Mouse (Mus musculus) hindbrain, embryonic 11.5 days (tissue): ENCODE measurements around the gene G6pc3. TPM values are rescaled to one million over a fixed set of nuclear protein-coding genes. Genes with fewer than 3 reads are reported as not detected.
"Not testable (repeated sequence)": the region's sequence is repeated elsewhere in the genome, so short reads cannot be mapped to it uniquely, and the experiment has no call there.

ENCODE experiments used
- ATAC-seq: fragments of 200-750 bp; cut with Nextera tagmentation; 2 replicates; pipeline ENCODE4 v1.8.0; 2017; ENCODE audit warnings: mild to moderate bottlenecking, moderate TSS enrichment, moderate library complexity; ENCODE audit not compliant: low FRiP score
- DNase-seq: peaks from one replicate; pipeline ENCODE4 v3.0.0-alpha.2; 2015; ENCODE audit warnings: low spot score
- H3K27ac ChIP-seq: fragments of 300-500 bp; sonication (generic); 2 replicates; pipeline ENCODE4 v1.5.1; 2014; ENCODE audit warnings: mild to moderate bottlenecking, low read depth, low read length
- H3K27me3 ChIP-seq: fragments of 300-500 bp; sonication (generic); 2 replicates; pipeline ENCODE4 v1.6.1; 2014; ENCODE audit warnings: mild to moderate bottlenecking, low read length, moderate library complexity, mixed read lengths; ENCODE audit not compliant: control insufficient read depth, insufficient read depth
- H3K36me3 ChIP-seq: fragments of 300-500 bp; sonication (generic); 2 replicates; pipeline ENCODE4 v1.6.1; 2014; ENCODE audit warnings: mild to moderate bottlenecking, low read length, moderate library complexity, mixed read lengths; ENCODE audit not compliant: control insufficient read depth, insufficient read depth
- H3K4me1 ChIP-seq: fragments of 300-500 bp; sonication (generic); replicated peaks from 2 replicates; pipeline ENCODE4 v1.6.1; 2014; ENCODE audit warnings: low read length, mixed read lengths; ENCODE audit not compliant: control insufficient read depth, insufficient read depth
- H3K4me2 ChIP-seq: fragments of 300-500 bp; sonication (generic); replicated peaks from 2 replicates; pipeline ENCODE4 v1.6.1; 2014; ENCODE audit warnings: mild to moderate bottlenecking, low read depth, low read length
- H3K4me3 ChIP-seq: fragments of 300-500 bp; sonication (generic); 2 replicates; pipeline ENCODE4 v1.5.1; 2014; ENCODE audit warnings: low read depth, low read length
- H3K9ac ChIP-seq: fragments of 300-500 bp; sonication (generic); 2 replicates; pipeline ENCODE4 v1.6.1; 2014; ENCODE audit warnings: low read depth, low read length
- H3K9me3 ChIP-seq: fragments of 300-500 bp; sonication (generic); 2 replicates; pipeline ENCODE4 v1.6.1; 2016; ENCODE audit warnings: low read length; ENCODE audit not compliant: control insufficient read depth
- WGBS: fragments of 180-500 bp; shearing (Covaris S2); extraction: QIAGEN DNeasy Blood & Tissue Kit; methylation state at CpG from one replicate; pipeline ENCODE4 v1.1.7; 2014; 5-methylcytosine and 5-hydroxymethylcytosine counted together
- polyA plus RNA-seq: library from polyadenylated mRNA; unstranded; fragments of >200 nt; fragmentation: Nextera tagmentation; extraction: Ambion mirVana; gene quantifications from 2 replicates; pipeline ENCODE4 v1.2.1, GENCODE M21; 2014

G6pc3 gene
- polyA plus RNA-seq, 1 experiment from 2014 or later = 31.9 TPM

DNA sequence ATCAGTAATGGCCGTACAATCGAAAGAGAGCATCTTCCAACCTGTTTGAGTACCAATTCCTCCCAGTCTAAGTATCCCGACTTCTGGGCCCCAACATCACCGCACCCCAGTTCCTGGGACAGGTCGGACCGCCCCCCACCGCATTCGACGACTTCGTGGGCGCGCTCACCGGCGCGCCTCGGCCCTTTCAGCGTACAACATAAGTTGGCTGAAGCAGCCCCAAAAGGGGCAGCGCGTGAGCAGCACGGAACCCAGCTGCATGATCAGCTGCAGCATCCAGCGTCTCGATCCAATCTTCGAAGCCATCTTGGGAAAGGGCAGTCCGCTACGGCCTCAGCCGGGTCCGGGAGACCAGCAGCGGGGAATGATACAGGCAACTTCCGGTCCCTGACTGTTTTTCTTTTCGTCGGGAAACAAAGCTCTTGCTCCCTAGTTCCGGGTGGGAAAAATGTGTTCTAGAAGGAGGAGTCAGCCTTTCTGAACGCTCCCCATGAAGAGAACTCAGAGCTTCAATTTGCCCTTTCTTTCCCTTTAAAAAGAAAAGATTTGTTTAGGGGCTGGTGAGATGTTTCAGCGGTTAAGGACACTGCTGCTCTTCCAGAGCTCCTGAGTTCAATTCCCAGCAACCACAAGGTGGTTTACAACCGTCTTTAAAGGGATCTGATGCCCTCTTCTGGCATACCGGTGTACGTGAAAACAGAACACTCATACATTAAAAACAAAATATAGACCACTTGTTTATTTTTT, 33.2 kb upstream of the G6pc3 start, which contains the start of gene Tmem101:
Tmem101 (minus strand) TSS at position 366 of the 747 bp plus-strand sequence.
- DNase-seq = peak; percentile 92
- Histone ChIP-seq H3K9me3 (no peaks in the 10 kb centered on the region), H3K4me3 (peak within 1 kb of the TSS; percentile 71), H3K9ac (peak within 1 kb of the TSS; percentile 70), H3K4me2 (peak within 1 kb of the TSS; percentile 70), H3K4me1 (no peaks in the 10 kb centered on the region), H3K27ac (0 out of 2 replicates have a peak within 1 kb of the TSS, but pooled peaks have one; percentile 40), H3K27me3 (no peaks in the 10 kb centered on the region), H3K36me3 (no peaks in the 10 kb centered on the region)
- under 1% methylated on average over 37 of the region's 37 CpGs for WGBS
- peak; percentile 84 for ATAC-seq

DNA sequence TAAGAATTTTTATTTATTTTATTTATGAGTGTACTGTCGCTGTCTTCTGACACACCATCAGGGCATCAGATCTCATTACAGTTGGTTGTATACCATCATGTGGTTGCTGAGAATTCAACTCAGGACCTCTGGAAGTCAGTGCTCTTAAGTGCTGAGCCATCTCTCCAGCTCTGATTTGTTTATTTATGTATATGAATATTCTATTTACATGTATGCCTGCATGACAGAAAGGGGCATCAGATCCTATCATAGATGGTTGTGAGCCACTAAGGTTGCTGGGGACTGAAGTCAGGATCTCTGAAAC, 32.7 kb upstream of the G6pc3 start:
- no peaks in the 10 kb centered on the region for H3K4me1 ChIP-seq
- H3K27me3 ChIP-seq = no peaks in the 10 kb centered on the region
- H3K9me3 ChIP-seq = no peaks in the 10 kb centered on the region
- WGBS = 8% methylated on average over 1 of the region's 1 CpGs
- H3K36me3 ChIP-seq = no peaks in the 10 kb centered on the region
- no peak overlapping the region for H3K4me3 ChIP-seq
- no peak overlapping the region for H3K9ac ChIP-seq
- ATAC-seq (no peak; the same call in 1 of the 2 replicates), DNase-seq (no peak)
- no peak overlapping the region for H3K27ac ChIP-seq
- no peak overlapping the region for H3K4me2 ChIP-seq

DNA sequence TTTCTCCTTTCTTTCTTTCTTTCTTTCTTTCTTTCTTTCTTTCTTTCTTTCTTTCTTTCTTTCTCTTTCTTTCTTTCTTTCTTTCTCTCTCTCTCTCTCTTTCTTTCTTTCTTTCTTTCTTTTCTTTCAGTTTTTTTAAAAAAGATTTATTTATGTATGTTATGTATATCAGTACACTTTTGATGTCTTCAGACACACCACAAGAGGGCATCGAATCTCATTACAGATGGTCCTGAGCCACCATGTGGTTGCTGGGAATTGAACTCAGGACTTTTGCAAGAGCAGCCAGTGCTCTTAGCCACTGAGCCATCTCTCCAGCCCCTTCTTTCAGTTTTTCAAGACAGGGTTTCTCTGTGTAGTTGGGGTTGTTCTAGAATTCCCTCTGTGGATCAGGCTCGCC, 31.4 kb upstream of the G6pc3 start:
- 86% methylated on average over 2 of the region's 2 CpGs for WGBS

DNA sequence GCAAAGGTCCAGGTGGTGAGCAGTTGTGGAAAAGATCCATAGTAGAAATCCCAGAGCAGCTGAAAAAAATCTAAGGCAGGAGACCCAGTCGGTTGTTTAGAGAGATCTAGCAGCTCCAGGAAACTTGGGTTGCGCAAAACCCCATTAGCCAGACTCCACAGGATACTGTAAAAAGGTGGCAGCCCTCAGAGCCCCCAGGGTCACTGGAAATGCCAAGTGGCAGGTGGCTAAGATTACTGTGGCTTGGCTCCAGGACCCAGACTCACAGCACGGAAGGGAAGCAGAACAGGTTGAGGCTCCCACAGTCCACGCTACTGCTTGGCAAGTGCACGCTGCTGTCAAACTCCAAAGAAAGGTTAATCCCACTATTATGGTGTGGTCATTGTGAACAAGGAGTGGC, 29.6 kb upstream of the G6pc3 start:
- DNase-seq (no peak), ATAC-seq (no peak)
- H3K27ac ChIP-seq = no peak overlapping the region
- no peak overlapping the region for H3K4me2 ChIP-seq
- WGBS = 81% methylated on average over 5 of the region's 5 CpGs
- H3K27me3 ChIP-seq = no peaks in the 10 kb centered on the region
- H3K4me1 ChIP-seq = no peaks in the 10 kb centered on the region
- H3K9me3 ChIP-seq = no peaks in the 10 kb centered on the region
- H3K9ac ChIP-seq = no peak overlapping the region
- 0 out of 2 replicates have a peak, but pooled peaks cover 2% of the 10 kb centered on the region for H3K36me3 ChIP-seq
- no peak overlapping the region for H3K4me3 ChIP-seq

More for the DNA sequence above, 31.4 kb upstream of the G6pc3 start:
- ATAC-seq, H3K27ac ChIP-seq, H3K4me1 ChIP-seq, H3K4me2 ChIP-seq, H3K4me3 ChIP-seq, H3K27me3 ChIP-seq, H3K9me3 ChIP-seq, H3K36me3 ChIP-seq, H3K9ac ChIP-seq, DNase-seq: not testable (repeated sequence)

DNA sequence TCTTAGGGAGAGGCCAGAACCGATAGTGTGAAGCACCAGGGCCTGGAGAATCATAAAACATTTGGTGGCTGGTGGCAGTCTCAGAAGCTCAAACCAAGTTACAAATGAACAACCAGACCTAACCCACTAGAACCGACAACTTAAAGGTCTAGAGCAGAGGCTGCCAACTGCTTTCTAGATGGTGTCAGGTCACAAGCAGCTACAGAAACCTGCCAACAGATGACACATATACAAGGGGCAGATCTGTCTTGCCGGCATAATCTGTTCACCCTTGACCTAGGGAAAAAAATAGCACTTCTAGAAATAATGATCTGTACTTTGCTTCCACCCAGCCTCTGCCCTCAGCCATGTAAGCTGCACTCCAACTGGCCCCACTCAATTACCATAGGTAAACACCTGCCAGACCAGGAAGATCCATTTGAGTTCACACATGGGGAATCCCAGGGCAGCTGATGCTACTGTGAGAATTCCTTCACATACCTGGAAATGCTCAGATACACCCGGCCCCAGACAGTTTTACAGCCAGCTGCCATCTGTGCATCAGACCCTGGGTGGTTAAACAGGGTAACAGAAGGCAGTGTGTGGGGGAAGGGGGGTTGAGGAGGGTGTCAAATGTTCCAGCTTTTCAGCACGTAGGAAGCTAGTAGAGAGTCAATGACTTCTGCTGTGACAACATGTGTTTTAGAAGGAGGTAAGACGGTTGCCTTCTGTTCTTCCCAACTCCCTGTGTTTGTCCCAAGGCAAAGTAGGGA, 23.3 kb upstream of the G6pc3 start:
- Histone ChIP-seq H3K27ac (no peak overlapping the region), H3K27me3 (no peaks in the 10 kb centered on the region), H3K4me2 (no peak overlapping the region), H3K4me3 (no peak overlapping the region), H3K9ac (no peak overlapping the region), H3K36me3 (peaks cover 12% of the 10 kb centered on the region; the same call in 1 of the 2 replicates), H3K9me3 (no peaks in the 10 kb centered on the region), H3K4me1 (no peaks in the 10 kb centered on the region)
- DNase-seq (no peak), ATAC-seq (no peak)
- WGBS = 79% methylated on average over 6 of the region's 6 CpGs

DNA sequence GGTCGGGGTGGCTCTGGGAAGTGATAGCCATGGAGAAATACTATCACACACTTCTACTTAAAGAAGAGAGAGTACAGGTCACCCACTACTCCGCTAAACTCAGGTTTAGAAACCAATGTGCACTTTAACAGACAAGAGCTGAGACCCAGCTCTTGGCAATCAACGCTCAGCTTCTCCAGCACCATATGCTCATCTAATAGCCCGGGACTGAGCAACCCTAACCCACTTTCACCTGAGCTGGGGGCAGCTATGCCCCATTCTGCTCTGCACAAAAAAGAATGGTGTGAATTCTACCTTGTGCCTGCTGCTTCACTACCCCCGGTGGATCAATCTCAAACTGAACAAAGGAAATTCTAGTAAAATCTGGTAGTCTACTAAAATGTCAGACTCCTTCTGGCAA, 21.9 kb upstream of the G6pc3 start:
- no peak overlapping the region for H3K4me3 ChIP-seq
- WGBS = 95% methylated on average over 5 of the region's 5 CpGs
- no peaks in the 10 kb centered on the region for H3K4me1 ChIP-seq
- H3K9me3 ChIP-seq = no peaks in the 10 kb centered on the region
- no peak for DNase-seq
- no peak overlapping the region for H3K27ac ChIP-seq
- no peaks in the 10 kb centered on the region for H3K27me3 ChIP-seq
- H3K4me2 ChIP-seq = no peak overlapping the region
- ATAC-seq = no peak
- peaks cover 12% of the 10 kb centered on the region; the same call in 1 of the 2 replicates for H3K36me3 ChIP-seq
- H3K9ac ChIP-seq = no peak overlapping the region

DNA sequence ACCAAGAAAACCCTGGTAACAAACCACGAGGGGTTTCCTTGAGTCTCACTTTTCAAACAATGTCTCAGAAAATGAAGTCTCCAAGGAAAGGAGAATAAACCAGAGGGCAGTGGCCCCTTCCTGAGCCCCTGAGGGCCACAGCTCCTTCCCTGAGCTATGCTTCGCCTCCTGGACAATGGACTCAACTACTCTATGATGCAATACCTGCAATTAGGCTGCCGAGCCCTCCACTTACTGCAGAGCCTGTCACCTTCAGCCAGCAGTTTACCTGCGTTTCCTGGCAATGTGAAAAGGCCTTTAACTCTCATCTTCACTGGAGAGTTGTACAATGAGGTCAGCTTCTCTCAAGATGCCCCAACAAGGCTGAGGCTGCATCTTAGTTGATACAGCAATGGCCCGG, 20.7 kb upstream of the G6pc3 start:
- Histone ChIP-seq H3K4me3 (no peak overlapping the region), H3K27ac (no peak overlapping the region), H3K9ac (no peak overlapping the region), H3K27me3 (no peaks in the 10 kb centered on the region), H3K9me3 (no peaks in the 10 kb centered on the region), H3K4me1 (no peaks in the 10 kb centered on the region), H3K36me3 (peaks cover 10% of the 10 kb centered on the region; the same call in 1 of the 2 replicates), H3K4me2 (no peak overlapping the region)
- ATAC-seq (no peak), DNase-seq (no peak)
- 90% methylated on average over 5 of the region's 5 CpGs for WGBS

DNA sequence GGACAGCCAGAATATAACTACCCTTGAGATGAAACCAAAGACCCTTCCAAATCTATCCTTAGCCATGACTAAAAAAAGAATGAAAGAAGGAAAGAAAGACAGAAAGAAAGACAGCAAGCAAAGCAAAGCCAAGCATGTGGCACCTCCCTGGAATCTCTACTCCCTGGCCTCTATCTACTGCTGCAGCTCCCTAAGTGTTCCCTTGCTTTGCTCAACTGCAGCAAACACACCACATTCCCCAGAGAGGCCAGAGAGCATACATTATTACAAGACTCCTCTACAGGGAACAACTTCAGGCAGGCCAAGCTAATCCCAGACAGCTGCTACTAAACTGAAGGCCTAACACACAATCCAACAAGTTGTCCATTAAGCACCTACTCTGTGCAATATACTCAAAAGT, 9.6 kb upstream of the G6pc3 start:
- ATAC-seq = no peak

More for the DNA sequence above, 9.6 kb upstream of the G6pc3 start:
- Histone ChIP-seq H3K27ac (no peak overlapping the region), H3K27me3 (no peaks in the 10 kb centered on the region), H3K9me3 (no peaks in the 10 kb centered on the region), H3K4me1 (no peaks in the 10 kb centered on the region), H3K4me3 (no peak overlapping the region), H3K36me3 (peaks cover 3% of the 10 kb centered on the region; the same call in 1 of the 2 replicates), H3K9ac (no peak overlapping the region), H3K4me2 (no peak overlapping the region)
- DNase-seq = no peak
